ENCODE assay signal across 10 mouse cellular contexts in genomic region chr13:69543595-69543994, GRCm38 (mm10). TPM values are rescaled to one million over a fixed set of nuclear protein-coding genes. Genes with fewer than 3 reads are reported as not detected.
DNase-seq lines count a peak whose midpoint lies in the region; ATAC-seq and TF ChIP-seq lines count a peak whose summit lies in the region.
"Had no signal": no experiment of that assay in that cellular context is flagged by ENCODE, and none has a peak within 500 bp of the region (broad histone marks: within the 10 kb centered on the region; RNA-seq: fewer than 3 reads in every experiment).

No protein-coding gene starts in this region.

- TF ChIP-seq POLR2A in heart, adult 2 months (IDR thresholded peaks at IDR 0.05; ENCODE audit: insufficient read depth, low read depth, low read length): no peak

- H3K27me3 ChIP-seq in heart, adult 2 months (ENCODE audit: control insufficient read depth, insufficient read depth, low read length): no peaks in the 10 kb centered on the region
- H3K27me3 ChIP-seq in hindbrain, embryonic 13.5 days: no peaks in the 10 kb centered on the region
- H3K27me3 ChIP-seq in liver, postnatal 0 days (ENCODE audit: insufficient read depth, low read length): no peaks in the 10 kb centered on the region

- peak overlapping the region; percentile 39 for H3K4me2 ChIP-seq in hindbrain, embryonic 13.5 days
- H3K4me2 ChIP-seq in liver, postnatal 0 days (ENCODE audit: low read depth, low read length): peak overlapping the region; percentile 45

- ATAC-seq in hindbrain, embryonic 13.5 days (ENCODE audit: low FRiP score): peak; percentile 41; the same call in 1 of the 2 replicates
- ATAC-seq in liver, postnatal 0 days: 0 out of 2 replicates have a peak, but pooled peaks have one; percentile 4

- 46% methylated on average over 12 of the region's 12 CpGs for whole genome bisulfite sequencing in heart, adult 2 months
- 34% methylated on average over 12 of the region's 12 CpGs for WGBS in hindbrain, embryonic 13.5 days
- WGBS in liver, postnatal 0 days (ENCODE audit: insufficient replicate concordance): 68% methylated on average over 12 of the region's 12 CpGs

- no peak overlapping the region for H3K4me3 ChIP-seq in heart, adult 2 months
- 0 out of 2 replicates have a peak overlapping the region, but pooled peaks have one; percentile 8 for H3K4me3 ChIP-seq in hindbrain, embryonic 13.5 days
- H3K4me3 ChIP-seq in liver, postnatal 0 days (ENCODE audit: low read depth, low read length): no peak overlapping the region

- no peaks in the 10 kb centered on the region for H3K9me3 ChIP-seq in hindbrain, embryonic 13.5 days
- H3K9me3 ChIP-seq in liver, postnatal 0 days (ENCODE audit: low read length): no peaks in the 10 kb centered on the region

- no peak for DNase-seq in heart, adult 2 months
- DNase-seq in heart, postnatal 36 days: no peak
- DNase-seq in Muller cell, postnatal 12 days (ENCODE audit: inconsistent ontology term): peak; percentile 36
- DNase-seq in liver, postnatal 0 days: no peak
- DNase-seq in right cerebral cortex, adult 2 months (ENCODE audit: low spot score in 2 of 2): no peak
- no peak for DNase-seq in embryo, embryonic 10 days (ENCODE audit: low spot score)
- DNase-seq in T-cell, adult 2 months (ENCODE audit: low spot score): no peak
- DNase-seq: cerebellum, postnatal 10 days; left cerebral cortex, postnatal 4 days had no signal

- peaks cover 18% of the 10 kb centered on the region for H3K4me1 ChIP-seq in heart, adult 2 months (ENCODE audit: control insufficient read depth, insufficient read depth, low read length)
- H3K4me1 ChIP-seq in hindbrain, embryonic 13.5 days (replicated peaks): peaks cover 39% of the 10 kb centered on the region
- H3K4me1 ChIP-seq in liver, postnatal 0 days (ENCODE audit: insufficient read depth): no peaks in the 10 kb centered on the region

- H3K79me2 ChIP-seq in heart, adult 2 months (replicated peaks; ENCODE audit: control insufficient read depth, insufficient read depth, low read length): no peaks in the 10 kb centered on the region

- peak overlapping the region; percentile 45 for H3K9ac ChIP-seq in heart, adult 2 months (ENCODE audit: low read depth, low read length)
- peak overlapping the region; percentile 39; the same call in 1 of the 2 replicates for H3K9ac ChIP-seq in hindbrain, embryonic 13.5 days
- H3K9ac ChIP-seq in liver, postnatal 0 days (replicated peaks): no peak overlapping the region; the same call in 1 of the 2 replicates

- TF ChIP-seq EP300 in heart, adult 2 months (IDR thresholded peaks at IDR 0.05; ENCODE audit: insufficient read depth, low read depth, low read length): no peak
- no peak for TF ChIP-seq EP300 in liver, postnatal 0 days (IDR thresholded peaks at IDR 0.05; ENCODE audit: low read depth)

- H3K36me3 ChIP-seq in heart, adult 2 months (ENCODE audit: control insufficient read depth, insufficient read depth, low read length): no peaks in the 10 kb centered on the region
- no peaks in the 10 kb centered on the region for H3K36me3 ChIP-seq in hindbrain, embryonic 13.5 days
- no peaks in the 10 kb centered on the region for H3K36me3 ChIP-seq in liver, postnatal 0 days (replicated peaks; ENCODE audit: insufficient read depth, low read length)

- no peak for TF ChIP-seq CTCF in heart, adult 2 months (IDR thresholded peaks at IDR 0.05)
- no peak for TF ChIP-seq CTCF in liver, postnatal 0 days (IDR thresholded peaks at IDR 0.05; ENCODE audit: low read depth)

- intact Hi-C loops in heart, adult 2 months (cut with DNase I): no loop called here
- intact Hi-C loops in heart, postnatal 36 days (cut with DNase I): no loop called here

- peak overlapping the region; percentile 88 for H3K27ac ChIP-seq in heart, adult 2 months
- no peak overlapping the region for H3K27ac ChIP-seq in hindbrain, embryonic 13.5 days
- H3K27ac ChIP-seq in liver, postnatal 0 days (ENCODE audit: low read depth): no peak overlapping the region

RNA-seq across cellular contexts. Expression of gene Tent4a, which starts 9.2 kb away (rescaled TPM):
- total RNA-seq in heart, adult 2 months (2021): 10 to 100 TPM; 11.0 to 12.7 TPM
- polyA plus RNA-seq in heart, adult 2 months (2012; rRNA removed): 8.1 and 8.9 TPM in 2 replicates
- 10 to 100 TPM; 12.8 to 14.4 TPM for total RNA-seq in heart, postnatal 36 days (2021)
- 6.2 and 6.6 TPM in 2 replicates for polyA plus RNA-seq in hindbrain, embryonic 13.5 days (2015; fragmentation: Nextera tagmentation; extraction: Ambion mirVana)
- 1.9 and 2.4 TPM in 2 replicates for polyA plus RNA-seq in liver, postnatal 0 days (2015; fragmentation: Nextera tagmentation; extraction: Ambion mirVana)

RNA-seq across cellular contexts. Expression of gene Nsun2, which starts 10.0 kb away (rescaled TPM):
- 10 to 100 TPM; 40.4 to 47.9 TPM for total RNA-seq in heart, adult 2 months (2021)
- 29.3 and 53.3 TPM in 2 replicates for polyA plus RNA-seq in heart, adult 2 months (2012; rRNA removed)
- total RNA-seq in heart, postnatal 36 days (2021): 10 to 100 TPM; 41.4 to 48.9 TPM
- 75.2 and 77.6 TPM in 2 replicates for polyA plus RNA-seq in hindbrain, embryonic 13.5 days (2015; fragmentation: Nextera tagmentation; extraction: Ambion mirVana)
- 46.0 and 47.5 TPM in 2 replicates for polyA plus RNA-seq in liver, postnatal 0 days (2015; fragmentation: Nextera tagmentation; extraction: Ambion mirVana)
